Mouse (Mus musculus): Measurements from ENCODE around the gene Krt80.
A peak's percentile ranks its signal among the peaks of the same experiment; 100 is the strongest.

The Krt80 gene

GRCm38 (mm10) chr15:101374879-101375278, 4.9 kb upstream of the Krt80 start:
- DNase-seq (ENCODE audit: low spot score): peak; percentile 88

- no peak for DNase-seq (ENCODE audit: low spot score)
Observed at GRCm38 (mm10) chr15:101373286-101373898, 3.4 kb upstream of the Krt80 start.

- peak; percentile 73 for DNase-seq (ENCODE audit: low spot score)
Observed at GRCm38 (mm10) chr15:101372131-101372977, 2.4 kb upstream of the Krt80 start.

GRCm38 (mm10) chr15:101371141-101371985, 1.4 kb upstream of the Krt80 start:
- DNase-seq (ENCODE audit: low spot score): peak; percentile 80

- no peak for DNase-seq (ENCODE audit: low spot score)
Observed at GRCm38 (mm10) chr15:101369382-101370100, 421 bp downstream of the Krt80 start.

- DNase-seq (ENCODE audit: low spot score): no peak
Observed at GRCm38 (mm10) chr15:101368502-101369381, 1.2 kb downstream of the Krt80 start.

GRCm38 (mm10) chr15:101368015-101368414, 1.9 kb downstream of the Krt80 start:
- DNase-seq (ENCODE audit: low spot score): no peak

GRCm38 (mm10) chr15:101367497-101367896, 2.5 kb downstream of the Krt80 start:
- no peak for DNase-seq (ENCODE audit: low spot score)

- no peak for DNase-seq (ENCODE audit: low spot score)
Observed at GRCm38 (mm10) chr15:101366926-101367325, 3.0 kb downstream of the Krt80 start.

GRCm38 (mm10) chr15:101366482-101366881, 3.5 kb downstream of the Krt80 start:
- DNase-seq (ENCODE audit: low spot score): no peak

- no peak for DNase-seq (ENCODE audit: low spot score)
Observed at GRCm38 (mm10) chr15:101365721-101366120, 4.2 kb downstream of the Krt80 start.

GRCm38 (mm10) chr15:101364891-101365671, 4.9 kb downstream of the Krt80 start:
- DNase-seq (ENCODE audit: low spot score): peak; percentile 64

GRCm38 (mm10) chr15:101364425-101364824, 5.5 kb downstream of the Krt80 start:
- DNase-seq (ENCODE audit: low spot score): peak; percentile 72

- no peak for DNase-seq (ENCODE audit: low spot score)
Observed at GRCm38 (mm10) chr15:101363933-101364332, 6.0 kb downstream of the Krt80 start.

GRCm38 (mm10) chr15:101362393-101363010, 7.5 kb downstream of the Krt80 start:
- no peak for DNase-seq (ENCODE audit: low spot score)

- DNase-seq (ENCODE audit: low spot score): no peak
Observed at GRCm38 (mm10) chr15:101355382-101355786, 14.6 kb downstream of the Krt80 start.

GRCm38 (mm10) chr15:101352706-101353465, 17.1 kb downstream of the Krt80 start:
- no peak for DNase-seq (ENCODE audit: low spot score)

- no peak for DNase-seq (ENCODE audit: low spot score)
Observed at GRCm38 (mm10) chr15:101352047-101352446, 17.9 kb downstream of the Krt80 start.
